Mouse (Mus musculus) left cerebral cortex, postnatal 10 days (tissue): ENCODE results near the gene Dph1. TPM values are rescaled to one million over a fixed set of nuclear protein-coding genes. Genes with fewer than 3 reads are reported as not detected.
"Not testable (repeated sequence)": the region's sequence is repeated elsewhere in the genome, so short reads cannot be mapped to it uniquely, and the experiment has no call there.

ENCODE experiments used
- DNase-seq, 2 experiments: peaks; one replicate each; pipeline ENCODE4 v3.0.0; 2021 to 2022; ENCODE audit warnings: low spot score in 2 of 2, mixed read lengths in 1 of 2; ENCODE audit errors: extremely low spot score in 1 of 2
- intact Hi-C: fragments of 180-260 bp; cut with DNase I; formaldehyde crosslinking; loops from one replicate; pipeline ENCODE4 v1.15.1; 2025
- total RNA-seq, 2 experiments: library from RNA; stranded (reverse); gene quantifications; 2 replicates each; pipeline ENCODE4 v1.2.3; 2021

Dph1 gene
- total RNA-seq, 2 experiments from 2014 or later = 14.1 to 15.9 TPM

DNA sequence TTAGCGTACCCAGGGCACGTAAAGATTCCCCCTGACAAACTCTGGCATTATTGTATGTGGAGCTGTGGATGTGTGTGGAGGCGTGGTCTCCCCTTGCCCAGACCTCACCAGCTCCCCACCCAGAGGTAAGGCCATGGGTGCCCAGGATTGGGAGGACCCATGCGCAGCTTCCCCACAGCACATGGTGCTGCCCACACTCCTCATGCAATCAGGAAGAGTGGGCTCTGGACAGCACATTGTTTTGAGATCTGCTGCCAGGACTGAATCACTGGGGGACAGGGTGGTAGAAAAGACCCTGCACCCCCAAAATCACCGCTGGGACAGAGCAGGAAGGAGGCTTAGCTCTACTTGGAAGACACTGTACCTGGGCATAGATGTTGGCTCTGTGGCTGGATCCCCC is 6.5 kb downstream of the Dph1 start:
- no peak for DNase-seq
- intact Hi-C loops = loop anchor here (5.0 to 10.0 kb wide), 2 partner anchors 203 to 270 kb away; partner anchors contain the start of gene Wdr81

- intact Hi-C loops = loop anchor here (5.0 to 10.0 kb wide), 2 partner anchors 203 to 271 kb away; partner anchors contain the start of gene Wdr81
- no peak for DNase-seq
These were observed 7.0 kb downstream of the Dph1 start for GRCm38 (mm10) chr11:75183917-75184570.

DNA sequence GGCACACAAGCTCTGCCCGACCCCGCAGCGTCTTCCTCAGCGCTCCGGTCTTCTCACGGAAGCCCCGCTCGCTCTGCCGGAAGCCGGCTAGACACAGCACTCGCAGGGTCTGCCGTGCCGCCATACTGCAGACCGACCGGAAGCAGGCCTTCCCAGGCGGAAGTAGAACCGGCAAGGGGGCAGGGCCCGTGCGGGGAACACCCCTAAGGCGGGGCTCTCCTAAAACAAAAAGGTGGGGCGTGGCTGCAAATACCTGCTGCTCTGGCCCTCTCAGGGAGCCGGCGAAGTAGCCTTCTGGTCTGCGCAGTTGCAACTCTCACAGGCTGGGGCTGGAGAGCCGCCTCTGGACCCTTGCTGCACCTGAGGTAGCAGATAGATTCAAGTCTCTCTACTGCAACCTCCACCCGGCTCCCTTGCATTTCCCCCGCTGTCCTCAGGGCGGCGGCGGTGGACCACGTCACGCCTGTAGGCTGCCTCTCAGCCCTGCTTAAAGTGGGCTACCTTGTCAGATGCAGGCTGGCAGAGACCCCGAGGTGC is 12.3 kb downstream of the Dph1 start, which contains the start of gene Ovca2:
Ovca2 (minus strand) TSS at position 164 of the 537 bp plus-strand sequence.
- peak; percentile 88 to 95 for DNase-seq
- intact Hi-C loops = loop anchor here (2.0 to 10.0 kb wide), 2 partner anchors 112 to 336 kb away; partner anchors contain the start of genes Rilp and Scarf1

GRCm38 (mm10) chr11:75178011-75178410 is 13.0 kb downstream of the Dph1 start:
- peak in 1 of 2 experiments; percentile 35 for DNase-seq
- intact Hi-C loops = loop anchor here (2.0 to 10.0 kb wide), 2 partner anchors 113 to 337 kb away; partner anchors contain the start of genes Rilp and Scarf1

DNA sequence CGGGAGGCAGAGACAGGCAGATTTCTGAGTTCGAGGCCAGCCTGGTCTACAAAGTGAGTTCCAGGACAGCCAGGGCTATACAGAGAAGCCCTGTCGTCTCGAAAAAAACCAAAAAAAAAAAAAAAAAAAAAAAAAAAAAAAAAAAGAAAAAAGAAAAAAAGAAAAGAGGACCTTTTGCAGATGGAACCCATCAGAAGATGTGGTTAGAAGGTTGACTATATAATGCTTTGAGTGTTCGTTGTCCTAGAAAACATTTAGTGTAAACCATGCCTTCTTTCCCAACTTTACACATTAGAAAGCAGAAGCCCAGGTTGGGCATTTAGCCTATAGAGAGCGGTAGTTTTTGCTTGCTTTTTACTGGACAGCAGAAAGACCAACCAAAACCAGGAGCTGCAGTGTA is 16.5 kb downstream of the Dph1 start:
- intact Hi-C loops = loop anchor here (10.0 kb wide), 1 partner anchor 340 kb away; the partner anchor contains the start of genes Rilp and Scarf1
- not testable (repeated sequence) for DNase-seq

- no peak for DNase-seq
- intact Hi-C loops = loop anchor here (10.0 kb wide), 1 partner anchor 341 kb away; the partner anchor contains the start of genes Rilp and Scarf1
These were observed 17.3 kb downstream of the Dph1 start for GRCm38 (mm10) chr11:75173799-75174165.

DNA sequence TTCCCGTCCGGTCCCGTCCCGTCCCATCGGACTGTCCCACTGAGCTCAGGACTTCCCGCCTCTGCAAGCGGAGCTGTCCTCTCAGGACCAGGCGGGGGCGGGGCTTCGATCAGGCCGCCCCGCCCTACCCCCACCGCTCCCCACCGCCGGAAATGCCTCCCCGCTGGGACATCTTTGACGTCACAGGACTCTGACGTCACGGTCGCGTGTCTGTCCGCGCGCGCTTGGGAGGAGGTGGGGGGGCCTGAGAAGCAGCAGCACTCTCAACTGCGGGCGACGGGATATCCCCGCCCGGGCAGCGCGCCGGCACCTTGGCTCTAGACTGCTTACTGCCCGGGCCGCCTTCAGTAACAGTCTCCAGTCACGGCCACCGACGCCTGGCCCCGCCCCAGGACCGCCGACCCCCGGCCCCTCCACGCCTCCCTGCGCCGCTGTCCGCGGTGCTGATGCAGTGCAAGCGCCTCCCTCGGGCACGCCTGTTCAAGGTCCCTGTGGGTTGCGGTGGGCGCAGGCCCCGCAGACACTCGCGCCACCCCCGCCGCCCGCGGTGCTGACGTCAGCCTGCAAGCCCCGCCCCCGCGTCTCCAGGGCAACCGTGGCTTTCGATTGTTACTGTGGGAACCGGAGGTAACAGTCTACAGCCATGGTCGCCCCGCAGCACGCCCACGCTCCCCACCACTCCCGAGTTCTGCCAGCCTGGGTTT is 17.8 kb downstream of the Dph1 start:
- intact Hi-C loops = loop anchor here (10.0 kb wide), 1 partner anchor 342 kb away; the partner anchor contains the start of genes Rilp and Scarf1
- peak; percentile 94 to 95 for DNase-seq

DNA sequence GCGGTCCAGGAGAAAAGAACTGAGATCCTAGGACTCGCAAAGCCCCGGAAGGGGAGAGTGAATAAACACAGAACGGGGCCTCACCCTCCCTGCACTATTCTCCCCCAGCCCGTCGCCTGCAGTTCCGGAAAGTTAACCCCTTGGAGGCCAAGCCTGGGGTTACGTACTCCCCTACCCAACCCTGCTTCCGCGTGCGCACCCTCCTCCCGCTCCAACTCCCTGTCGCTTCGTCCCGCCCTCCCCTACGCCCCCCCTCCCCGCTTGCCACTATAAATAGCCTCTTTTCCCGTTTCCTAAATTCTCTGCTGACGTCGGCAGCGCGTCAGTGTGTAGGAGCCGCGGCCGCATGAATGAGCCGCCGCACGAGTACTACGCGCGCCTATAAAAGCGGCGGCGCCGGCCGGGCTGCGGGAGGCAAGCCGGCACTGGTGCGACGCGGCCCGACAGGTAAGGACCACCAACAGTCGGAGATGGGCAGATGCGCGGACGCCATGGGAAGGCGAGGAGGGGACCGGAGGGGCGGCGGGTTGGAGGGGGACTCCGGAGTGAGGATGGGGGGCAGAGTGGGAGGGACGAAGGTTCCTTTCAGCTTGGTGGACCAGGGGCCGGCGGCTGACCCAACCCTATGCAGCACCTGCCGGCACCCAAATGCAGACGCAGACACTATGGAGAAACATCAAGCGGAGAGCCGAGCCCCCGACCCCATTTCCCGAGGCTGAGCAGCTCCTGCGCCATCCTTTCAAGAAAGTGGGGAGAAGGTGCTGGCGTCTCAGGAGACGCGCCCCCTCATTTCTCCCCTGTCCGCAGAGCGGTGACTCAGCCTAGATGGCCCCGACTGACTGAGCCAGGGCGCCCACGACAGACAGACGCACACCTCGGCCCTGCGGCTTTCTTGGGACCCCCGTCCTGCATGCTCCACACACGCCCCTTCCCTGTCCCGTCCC is 18.6 kb downstream of the Dph1 start:
- intact Hi-C loops = loop anchor here (10.0 kb wide), 1 partner anchor 342 kb away; the partner anchor contains the start of genes Rilp and Scarf1
- DNase-seq = peak in 1 of 2 experiments; percentile 81

DNA sequence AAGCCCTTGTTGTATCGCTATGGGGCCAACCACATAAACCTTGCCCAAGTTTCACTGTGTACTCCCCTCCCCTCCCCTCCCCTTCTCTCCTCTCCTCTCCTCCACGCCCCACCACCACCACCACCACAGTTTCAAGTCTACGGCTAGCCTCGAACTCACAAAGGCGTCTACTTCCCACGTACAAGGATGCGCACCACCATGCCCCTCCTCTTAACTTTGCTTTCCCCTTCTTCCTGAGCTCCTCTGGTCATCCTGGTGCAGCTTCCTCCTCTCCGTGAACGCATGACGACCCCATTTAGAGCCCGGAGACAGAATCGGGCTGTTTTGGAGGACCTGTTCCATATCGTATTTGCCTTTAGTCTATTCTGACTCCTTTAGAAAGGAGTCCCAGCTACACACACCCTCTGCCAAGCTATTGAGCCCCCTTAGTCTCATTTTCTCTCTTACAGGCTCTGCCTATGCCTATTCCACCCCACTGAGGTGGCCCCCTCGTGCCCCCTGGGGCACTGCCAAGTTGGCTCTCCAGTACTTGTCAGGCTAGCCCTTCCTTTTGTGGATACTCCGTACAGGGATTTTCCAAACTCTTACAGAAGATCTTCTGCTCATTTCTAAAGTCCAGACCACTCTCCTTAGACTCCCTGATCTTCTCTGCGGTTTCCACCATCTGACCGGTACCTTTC is 19.7 kb downstream of the Dph1 start:
- DNase-seq = peak in 1 of 2 experiments; percentile 31
- intact Hi-C loops = loop anchor here (2.0 to 10.0 kb wide), 2 partner anchors 225 to 343 kb away; partner anchors contain the start of genes Rilp and Scarf1

DNA sequence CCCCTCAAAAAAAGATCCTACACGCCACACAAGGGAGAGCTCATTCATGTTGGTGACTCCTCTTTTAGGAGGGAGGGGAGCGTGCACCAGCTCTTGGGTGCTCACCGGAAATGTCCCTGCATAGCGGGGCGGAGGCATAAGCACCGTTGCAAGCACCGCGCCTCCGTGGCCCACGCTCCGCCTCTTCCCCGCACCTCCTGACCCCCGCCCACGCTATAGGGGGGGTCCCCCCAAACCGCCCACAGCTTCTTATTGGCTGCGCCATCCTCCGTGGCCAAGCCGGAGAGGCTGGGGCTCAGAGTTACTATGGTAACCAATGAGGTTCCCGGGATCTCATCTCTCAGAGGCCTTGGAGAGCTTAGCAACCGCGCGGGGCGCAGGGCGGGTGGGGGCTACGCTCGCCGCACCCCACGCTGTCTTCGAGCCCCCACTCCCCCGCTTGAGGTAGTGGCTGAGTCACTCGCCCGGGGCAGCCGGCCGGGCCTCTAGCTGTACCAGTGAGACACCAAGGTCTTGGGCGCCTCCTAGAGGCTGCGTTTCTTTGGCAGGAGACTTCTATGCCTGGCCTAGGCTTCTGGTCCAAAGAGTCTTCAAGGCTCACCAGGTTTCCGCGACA is 20.8 kb downstream of the Dph1 start:
- intact Hi-C loops = loop anchor here (2.0 to 10.0 kb wide), 2 partner anchors 223 to 345 kb away; partner anchors contain the start of genes Rilp and Scarf1
- peak; percentile 85 to 94 for DNase-seq

- intact Hi-C loops = loop anchor here (2.0 to 10.0 kb wide), 3 partner anchors 189 to 345 kb away; partner anchors contain the start of genes Rilp and Scarf1
- no peak for DNase-seq
These were observed 21.5 kb downstream of the Dph1 start, which contains the start of gene Hic1 for GRCm38 (mm10) chr11:75169405-75170080. Gene Hic1 (minus strand): TSS chr11:75169519.

GRCm38 (mm10) chr11:75168590-75169361 is 22.3 kb downstream of the Dph1 start:
- intact Hi-C loops = loop anchor here (2.0 kb wide), 1 partner anchor 188 kb away; no protein-coding TSS in a partner anchor
- peak; percentile 75 to 90 for DNase-seq

GRCm38 (mm10) chr11:75167643-75168589 is 23.1 kb downstream of the Dph1 start:
- intact Hi-C loops = loop anchor here (2.0 kb wide), 1 partner anchor 187 kb away; no protein-coding TSS in a partner anchor
- DNase-seq = peak in 1 of 2 experiments; percentile 73

GRCm38 (mm10) chr11:75166861-75167642 is 24.0 kb downstream of the Dph1 start:
- intact Hi-C loops = no loop called here

More at GRCm38 (mm10) chr11:75166861-75167642, 24.0 kb downstream of the Dph1 start:
- DNase-seq = peak in 1 of 2 experiments; percentile 66
